Mouse (Mus musculus) liver, embryonic 16.5 days (tissue): Measurements from ENCODE around the gene Slc7a9. TPM values are rescaled to one million over a fixed set of nuclear protein-coding genes. Genes with fewer than 3 reads are reported as not detected.

Experiments used
- ATAC-seq: fragments of 200-750 bp; cut with Nextera tagmentation; 2 replicates; pipeline ENCODE4 v1.8.0; 2017; ENCODE audit warnings: low read depth, mild to moderate bottlenecking, moderate number of reproducible peaks, moderate library complexity
- H3K27ac ChIP-seq: fragments of 300-500 bp; sonication (generic); 2 replicates; pipeline ENCODE4 v1.5.1; 2014; ENCODE audit warnings: mild to moderate bottlenecking, low read length
- H3K27me3 ChIP-seq: fragments of 300-500 bp; sonication (generic); 2 replicates; pipeline ENCODE4 v1.6.1; 2014; ENCODE audit warnings: low read depth, low read length, mixed read lengths; ENCODE audit not compliant: control insufficient read depth, insufficient read depth
- H3K36me3 ChIP-seq: fragments of 300-500 bp; sonication (generic); 2 replicates; pipeline ENCODE4 v1.6.1; 2014; ENCODE audit warnings: mild to moderate bottlenecking; ENCODE audit not compliant: control insufficient read depth, insufficient read depth
- H3K4me1 ChIP-seq: fragments of 300-500 bp; sonication (generic); 2 replicates; pipeline ENCODE4 v1.6.1; 2014; ENCODE audit warnings: low read depth, low read length, mixed read lengths; ENCODE audit not compliant: control insufficient read depth
- H3K4me2 ChIP-seq: fragments of 300-500 bp; sonication (generic); 2 replicates; pipeline ENCODE4 v1.6.1; 2014; ENCODE audit warnings: low read depth, low read length, mixed read lengths
- H3K4me3 ChIP-seq: fragments of 300-500 bp; sonication (generic); 2 replicates; pipeline ENCODE4 v1.5.1; 2014; ENCODE audit warnings: low read depth, mild to moderate bottlenecking, low read length
- H3K9ac ChIP-seq: fragments of 300-500 bp; sonication (generic); 2 replicates; pipeline ENCODE4 v1.6.1; 2014; ENCODE audit warnings: low read depth, low read length
- H3K9me3 ChIP-seq: fragments of 300-500 bp; sonication (generic); replicated peaks from 2 replicates; pipeline ENCODE4 v1.6.1; 2016; ENCODE audit warnings: low read length; ENCODE audit not compliant: control insufficient read depth
- WGBS: fragments of 180-500 bp; shearing (Covaris S2); extraction: QIAGEN DNeasy Blood & Tissue Kit; methylation state at CpG from one replicate; pipeline ENCODE4 v1.1.7; 2014; ENCODE audit not compliant: insufficient replicate concordance; 5-methylcytosine and 5-hydroxymethylcytosine counted together
- polyA plus RNA-seq: library from polyadenylated mRNA; unstranded; fragments of >200 nt; fragmentation: Nextera tagmentation; extraction: Ambion mirVana; gene quantifications from 2 replicates; pipeline ENCODE4 v1.2.1, GENCODE M21; 2015

Gene Slc7a9
- 1.5 and 2.1 TPM in 2 replicates for polyA plus RNA-seq

- Histone ChIP-seq H3K27ac (no peak within 1 kb of the TSS), H3K4me2 (no peak within 1 kb of the TSS)
- ATAC-seq, result 0 out of 2 replicates have a peak, but pooled peaks have one; percentile 16
These were observed at the start of gene Slc7a9 for GRCm38 (mm10) chr7:35447996-35448846. Gene Slc7a9 (plus strand): TSS chr7:35448796.

GRCm38 (mm10) chr7:35401169-35401568, 47.4 kb upstream of the Slc7a9 start:
- no peak overlapping the region for H3K4me3 ChIP-seq
- H3K27me3 ChIP-seq, result no peaks in the 10 kb centered on the region
- 79% methylated on average over 4 of the region's 4 CpGs for WGBS
- peaks cover 9% of the 10 kb centered on the region for H3K4me1 ChIP-seq
- ATAC-seq, result no peak
- no peak overlapping the region for H3K9ac ChIP-seq
- H3K36me3 ChIP-seq, result peaks cover 17% of the 10 kb centered on the region
- H3K27ac ChIP-seq, result no peak overlapping the region
- H3K9me3 ChIP-seq, result no peaks in the 10 kb centered on the region
- H3K4me2 ChIP-seq, result no peak overlapping the region

More at GRCm38 (mm10) chr7:35447996-35448846, at the start of gene Slc7a9:
- Histone ChIP-seq H3K27me3 (no peaks in the 10 kb centered on the region), H3K9me3 (no peaks in the 10 kb centered on the region), H3K4me3 (no peak within 1 kb of the TSS), H3K4me1 (no peaks in the 10 kb centered on the region; the same call in none of the 2 replicates), H3K36me3 (no peaks in the 10 kb centered on the region), H3K9ac (no peak within 1 kb of the TSS)
- WGBS, result 21% methylated on average over 15 of the region's 15 CpGs

- Histone ChIP-seq H3K4me1 (no peaks in the 10 kb centered on the region), H3K27me3 (no peaks in the 10 kb centered on the region), H3K27ac (no peak overlapping the region), H3K36me3 (peaks cover 3% of the 10 kb centered on the region), H3K4me2 (no peak overlapping the region), H3K9ac (no peak overlapping the region), H3K4me3 (no peak overlapping the region), H3K9me3 (no peaks in the 10 kb centered on the region)
- ATAC-seq, result no peak
- 71% methylated on average over 5 of the region's 5 CpGs for WGBS
These were observed 33.4 kb upstream of the Slc7a9 start for GRCm38 (mm10) chr7:35415226-35415625.

- Histone ChIP-seq H3K36me3 (peaks cover 2% of the 10 kb centered on the region; the same call in 1 of the 2 replicates), H3K4me3 (no peak overlapping the region), H3K9me3 (no peaks in the 10 kb centered on the region), H3K4me1 (no peaks in the 10 kb centered on the region), H3K27ac (no peak overlapping the region), H3K9ac (no peak overlapping the region), H3K27me3 (no peaks in the 10 kb centered on the region), H3K4me2 (no peak overlapping the region)
- ATAC-seq, result no peak
- WGBS, result 77% methylated on average over 9 of the region's 9 CpGs
These were observed 32.6 kb upstream of the Slc7a9 start for GRCm38 (mm10) chr7:35415801-35416653.

- H3K9me3 ChIP-seq, result no peaks in the 10 kb centered on the region
- H3K27ac ChIP-seq, result no peak overlapping the region
- H3K4me2 ChIP-seq, result no peak overlapping the region
- H3K36me3 ChIP-seq, result peaks cover 2% of the 10 kb centered on the region; the same call in 1 of the 2 replicates
- no peak for ATAC-seq
- 64% methylated on average over 5 of the region's 5 CpGs for WGBS
- H3K4me3 ChIP-seq, result no peak overlapping the region
- H3K4me1 ChIP-seq, result no peaks in the 10 kb centered on the region
- no peak overlapping the region for H3K9ac ChIP-seq
- H3K27me3 ChIP-seq, result no peaks in the 10 kb centered on the region
These were observed 32.0 kb upstream of the Slc7a9 start for GRCm38 (mm10) chr7:35416654-35416948.

- no peak for ATAC-seq
- no peak overlapping the region for H3K4me3 ChIP-seq
- H3K9ac ChIP-seq, result no peak overlapping the region
- H3K4me1 ChIP-seq, result no peaks in the 10 kb centered on the region
- H3K9me3 ChIP-seq, result no peaks in the 10 kb centered on the region
- H3K27me3 ChIP-seq, result no peaks in the 10 kb centered on the region
- no peak overlapping the region for H3K4me2 ChIP-seq
- peaks cover 5% of the 10 kb centered on the region; the same call in 1 of the 2 replicates for H3K36me3 ChIP-seq
- WGBS, result 74% methylated on average over 10 of the region's 10 CpGs
- no peak overlapping the region for H3K27ac ChIP-seq
These were observed 25.5 kb upstream of the Slc7a9 start for GRCm38 (mm10) chr7:35423071-35423470.

GRCm38 (mm10) chr7:35428146-35428545, 20.4 kb upstream of the Slc7a9 start:
- no peaks in the 10 kb centered on the region for H3K27me3 ChIP-seq
- no peaks in the 10 kb centered on the region for H3K4me1 ChIP-seq
- peaks cover 22% of the 10 kb centered on the region for H3K36me3 ChIP-seq
- no peak for ATAC-seq
- no peaks in the 10 kb centered on the region for H3K9me3 ChIP-seq
- H3K4me2 ChIP-seq, result no peak overlapping the region
- no peak overlapping the region for H3K9ac ChIP-seq
- H3K27ac ChIP-seq, result no peak overlapping the region
- no peak overlapping the region for H3K4me3 ChIP-seq
- 78% methylated on average over 10 of the region's 10 CpGs for WGBS

- Histone ChIP-seq H3K9ac (no peak overlapping the region), H3K27ac (no peak overlapping the region), H3K9me3 (no peaks in the 10 kb centered on the region), H3K27me3 (no peaks in the 10 kb centered on the region), H3K4me1 (no peaks in the 10 kb centered on the region), H3K36me3 (peaks cover 22% of the 10 kb centered on the region), H3K4me2 (no peak overlapping the region), H3K4me3 (no peak overlapping the region)
- ATAC-seq, result no peak
- WGBS, result 76% methylated on average over 9 of the region's 9 CpGs
These were observed 13.3 kb upstream of the Slc7a9 start for GRCm38 (mm10) chr7:35435266-35435665.

GRCm38 (mm10) chr7:35447501-35447900, 1.1 kb upstream of the Slc7a9 start:
- no peaks in the 10 kb centered on the region for H3K36me3 ChIP-seq
- no peaks in the 10 kb centered on the region; the same call in none of the 2 replicates for H3K4me1 ChIP-seq
- no peak overlapping the region for H3K4me3 ChIP-seq
- no peaks in the 10 kb centered on the region for H3K9me3 ChIP-seq
- no peak overlapping the region for H3K9ac ChIP-seq
- H3K4me2 ChIP-seq, result no peak overlapping the region
- no peaks in the 10 kb centered on the region for H3K27me3 ChIP-seq
- ATAC-seq, result no peak
- H3K27ac ChIP-seq, result no peak overlapping the region
- WGBS, result 40% methylated on average over 4 of the region's 4 CpGs
